Mouse (Mus musculus) neural tube, embryonic 11.5 days (tissue): ENCODE results near the gene Nr4a1. TPM values are rescaled to one million over a fixed set of nuclear protein-coding genes. Genes with fewer than 3 reads are reported as not detected.

ENCODE experiments used
- ATAC-seq: fragments of 200-750 bp; cut with Nextera tagmentation; 2 replicates; pipeline ENCODE4 v1.8.0; 2017; ENCODE audit warnings: moderate number of reproducible peaks, mild to moderate bottlenecking, moderate TSS enrichment, moderate library complexity; ENCODE audit not compliant: insufficient read depth, low FRiP score, low TSS enrichment
- DNase-seq: peaks from one replicate; pipeline ENCODE4 v3.0.0-alpha.2; 2015; ENCODE audit warnings: low spot score
- H3K27ac ChIP-seq: fragments of 300-500 bp; sonication (generic); 2 replicates; pipeline ENCODE4 v1.5.1; 2014; ENCODE audit warnings: low read depth, mild to moderate bottlenecking, low read length
- H3K27me3 ChIP-seq: fragments of 300-500 bp; sonication (generic); 2 replicates; pipeline ENCODE4 v1.6.1; 2014; ENCODE audit warnings: mild to moderate bottlenecking, low read length, mixed read lengths; ENCODE audit not compliant: control insufficient read depth, insufficient read depth
- H3K36me3 ChIP-seq: fragments of 300-500 bp; sonication (generic); 2 replicates; pipeline ENCODE4 v1.6.1; 2014; ENCODE audit warnings: mild to moderate bottlenecking, low read length, moderate library complexity, mixed read lengths; ENCODE audit not compliant: control insufficient read depth, insufficient read depth
- H3K4me1 ChIP-seq: fragments of 300-500 bp; sonication (generic); 2 replicates; pipeline ENCODE4 v1.6.1; 2014; ENCODE audit warnings: low read length, mixed read lengths; ENCODE audit not compliant: control insufficient read depth, insufficient read depth
- H3K4me2 ChIP-seq: fragments of 300-500 bp; sonication (generic); 2 replicates; pipeline ENCODE4 v1.6.1; 2014; ENCODE audit warnings: low read depth, mild to moderate bottlenecking, moderate library complexity
- H3K4me3 ChIP-seq: fragments of 300-500 bp; sonication (generic); 2 replicates; pipeline ENCODE4 v1.5.1; 2014; ENCODE audit warnings: low read depth, low read length
- H3K9ac ChIP-seq: fragments of 300-500 bp; sonication (generic); 2 replicates; pipeline ENCODE4 v1.6.1; 2014; ENCODE audit warnings: mild to moderate bottlenecking, low read length
- H3K9me3 ChIP-seq: fragments of 300-500 bp; sonication (generic); 2 replicates; pipeline ENCODE4 v1.6.1; 2016; ENCODE audit warnings: low read length; ENCODE audit not compliant: control insufficient read depth
- WGBS: fragments of 180-500 bp; shearing (Covaris S2); extraction: QIAGEN DNeasy Blood & Tissue Kit; methylation state at CpG from one replicate; pipeline ENCODE4 v1.1.7; 2014; 5-methylcytosine and 5-hydroxymethylcytosine counted together
- polyA plus RNA-seq: library from polyadenylated mRNA; unstranded; fragments of >200 nt; fragmentation: Nextera tagmentation; extraction: Ambion mirVana; gene quantifications from 2 replicates; pipeline ENCODE4 v1.2.1, GENCODE M21; 2014

Gene Nr4a1
- polyA plus RNA-seq, 1 experiment from 2014 or later = 4.4 TPM

- H3K4me3 ChIP-seq = no peak overlapping the region
- H3K9ac ChIP-seq = no peak overlapping the region
- DNase-seq (no peak), ATAC-seq (no peak)
- no peaks in the 10 kb centered on the region for H3K27me3 ChIP-seq
- 76% methylated on average over 14 of the region's 14 CpGs for WGBS
- no peak overlapping the region for H3K27ac ChIP-seq
- H3K4me1 ChIP-seq = 0 out of 2 replicates have a peak, but pooled peaks cover 4% of the 10 kb centered on the region
- no peaks in the 10 kb centered on the region for H3K9me3 ChIP-seq
- no peaks in the 10 kb centered on the region for H3K36me3 ChIP-seq
- H3K4me2 ChIP-seq = no peak overlapping the region
Observed at GRCm38 (mm10) chr15:101256463-101257206, 2.6 kb downstream of the Nr4a1 start.

- Histone ChIP-seq H3K9me3 (no peaks in the 10 kb centered on the region), H3K36me3 (no peaks in the 10 kb centered on the region), H3K27me3 (no peaks in the 10 kb centered on the region), H3K9ac (no peak overlapping the region; the same call in 1 of the 2 replicates), H3K4me1 (0 out of 2 replicates have a peak, but pooled peaks cover 4% of the 10 kb centered on the region), H3K4me3 (no peak overlapping the region), H3K27ac (no peak overlapping the region), H3K4me2 (no peak overlapping the region)
- ATAC-seq (no peak), DNase-seq (no peak)
- WGBS = 89% methylated on average over 11 of the region's 11 CpGs
Observed at GRCm38 (mm10) chr15:101258420-101258819, 4.4 kb downstream of the Nr4a1 start.

GRCm38 (mm10) chr15:101259922-101260321 lies 5.9 kb downstream of the Nr4a1 start:
- no peak overlapping the region for H3K27ac ChIP-seq
- ATAC-seq = no peak
- no peaks in the 10 kb centered on the region for H3K4me1 ChIP-seq
- DNase-seq = no peak
- no peaks in the 10 kb centered on the region for H3K9me3 ChIP-seq
- no peaks in the 10 kb centered on the region for H3K27me3 ChIP-seq
- H3K4me2 ChIP-seq = no peak overlapping the region
- no peak overlapping the region for H3K9ac ChIP-seq
- 83% methylated on average over 3 of the region's 3 CpGs for WGBS
- H3K4me3 ChIP-seq = no peak overlapping the region
- no peaks in the 10 kb centered on the region for H3K36me3 ChIP-seq

- Histone ChIP-seq H3K9ac (no peak overlapping the region), H3K27me3 (no peaks in the 10 kb centered on the region), H3K4me2 (no peak overlapping the region), H3K4me1 (no peaks in the 10 kb centered on the region), H3K4me3 (no peak overlapping the region), H3K9me3 (no peaks in the 10 kb centered on the region), H3K36me3 (no peaks in the 10 kb centered on the region), H3K27ac (no peak overlapping the region)
- WGBS = 56% methylated on average over 10 of the region's 10 CpGs
- ATAC-seq = no peak
- no peak for DNase-seq
Observed at GRCm38 (mm10) chr15:101260387-101260786, 6.3 kb downstream of the Nr4a1 start.

- H3K4me1 ChIP-seq = peaks cover 4% of the 10 kb centered on the region
- H3K27me3 ChIP-seq = peaks cover 2% of the 10 kb centered on the region; the same call in 1 of the 2 replicates
- no peak overlapping the region for H3K4me3 ChIP-seq
- DNase-seq (no peak), ATAC-seq (no peak)
- no peak overlapping the region for H3K4me2 ChIP-seq
- no peaks in the 10 kb centered on the region for H3K9me3 ChIP-seq
- H3K9ac ChIP-seq = no peak overlapping the region
- H3K27ac ChIP-seq = 0 out of 2 replicates have a peak overlapping the region, but pooled peaks have one; percentile 14
- H3K36me3 ChIP-seq = no peaks in the 10 kb centered on the region
- WGBS = 79% methylated on average over 13 of the region's 13 CpGs
Observed at GRCm38 (mm10) chr15:101260874-101261622, 7.0 kb downstream of the Nr4a1 start.

- DNase-seq (no peak), ATAC-seq (no peak)
- H3K4me3 ChIP-seq = no peak overlapping the region
- no peaks in the 10 kb centered on the region for H3K9me3 ChIP-seq
- H3K9ac ChIP-seq = no peak overlapping the region
- 79% methylated on average over 5 of the region's 5 CpGs for WGBS
- H3K36me3 ChIP-seq = no peaks in the 10 kb centered on the region
- H3K4me1 ChIP-seq = peaks cover 9% of the 10 kb centered on the region
- H3K4me2 ChIP-seq = no peak overlapping the region
- H3K27ac ChIP-seq = no peak overlapping the region
- peaks cover 12% of the 10 kb centered on the region for H3K27me3 ChIP-seq
Observed at GRCm38 (mm10) chr15:101262502-101262901, 8.4 kb downstream of the Nr4a1 start.

GRCm38 (mm10) chr15:101266132-101266963 lies 12.3 kb downstream of the Nr4a1 start:
- Histone ChIP-seq H3K4me1 (peaks cover 9% of the 10 kb centered on the region), H3K27me3 (peaks cover 17% of the 10 kb centered on the region), H3K27ac (no peak overlapping the region), H3K36me3 (no peaks in the 10 kb centered on the region; the same call in 1 of the 2 replicates), H3K4me3 (peak overlapping the region; percentile 38), H3K4me2 (peak overlapping the region; percentile 64), H3K9me3 (no peaks in the 10 kb centered on the region), H3K9ac (peak overlapping the region; percentile 39; the same call in 1 of the 2 replicates)
- WGBS = 1% methylated on average over 54 of the region's 57 CpGs
- ATAC-seq = peak; percentile 38; the same call in 1 of the 2 replicates
- peak; percentile 82 for DNase-seq
